Mouse (Mus musculus): ENCODE measurements around the gene Vmn2r46. TPM values are rescaled to one million over a fixed set of nuclear protein-coding genes. Genes with fewer than 3 reads are reported as not detected.

The Vmn2r46 gene
- polyA plus RNA-seq (2015; fragmentation: Nextera tagmentation; extraction: Ambion mirVana) = not detected in 2 replicates

GRCm38 (mm10) chr7:9770471-9770870 is at the start of gene Vmn2r46:
Vmn2r46 (minus strand) TSS chr7:9770571.

Other genes starting within 250 kb of the Vmn2r46 start
- gene Vmn2r47, start 70.8 kb upstream of the Vmn2r46 start, polyA plus RNA-seq (2015; fragmentation: Nextera tagmentation; extraction: Ambion mirVana) = not detected in 2 replicates
- gene Vmn2r48, start 183.0 kb upstream of the Vmn2r46 start, polyA plus RNA-seq (2015; fragmentation: Nextera tagmentation; extraction: Ambion mirVana) = not detected in 2 replicates
- not detected in 2 replicates for gene Vmn2r49, start 221.7 kb upstream of the Vmn2r46 start, polyA plus RNA-seq (2015; fragmentation: Nextera tagmentation; extraction: Ambion mirVana)